Mouse (Mus musculus) stomach, postnatal 0 days (tissue): Measurements from ENCODE around the gene Tom1l2.

Source experiments
- CTCF ChIP-seq: IDR thresholded peaks from 2 replicates; pipeline ENCODE4 v1.5.1; 2016; ENCODE audit warnings: antibody characterized with exemption, low read depth, mild to moderate bottlenecking, moderate library complexity
- EP300 ChIP-seq: optimal IDR thresholded peaks from 2 replicates; pipeline ENCODE3; 2016; ENCODE audit warnings: antibody characterized with exemption

- TF ChIP-seq CTCF, result no peak
- no peak for TF ChIP-seq EP300
Observed at GRCm38 (mm10) chr11:60308506-60309116, 44.1 kb downstream of the Tom1l2 start.
